Mouse (Mus musculus) midbrain, postnatal 0 days (tissue): ENCODE measurements around the gene Atp5g1. TPM values are rescaled to one million over a fixed set of nuclear protein-coding genes. Genes with fewer than 3 reads are reported as not detected.

ENCODE experiments used
- ATAC-seq: fragments of 200-750 bp; cut with Nextera tagmentation; 2 replicates; pipeline ENCODE4 v1.8.0; 2017; ENCODE audit warnings: moderate number of reproducible peaks, mild to moderate bottlenecking, moderate TSS enrichment, moderate library complexity; ENCODE audit not compliant: low FRiP score
- DNase-seq: peaks from one replicate; pipeline ENCODE4 v3.0.0-alpha.2; 2015; ENCODE audit warnings: low spot score
- H3K27ac ChIP-seq: fragments of 300-500 bp; sonication (generic); 2 replicates; pipeline ENCODE4 v1.5.1; 2014; ENCODE audit warnings: low read depth, mild to moderate bottlenecking, low read length, mixed read lengths
- H3K27me3 ChIP-seq: fragments of 300-500 bp; sonication (generic); 2 replicates; pipeline ENCODE4 v1.6.1; 2014; ENCODE audit warnings: low read length, control low read depth, mixed read lengths; ENCODE audit not compliant: insufficient read depth
- H3K36me3 ChIP-seq: fragments of 300-500 bp; sonication (generic); 2 replicates; pipeline ENCODE4 v1.6.1; 2014; ENCODE audit warnings: low read length, control low read depth, mixed read lengths; ENCODE audit not compliant: insufficient read depth
- H3K4me1 ChIP-seq: fragments of 300-500 bp; sonication (generic); 2 replicates; pipeline ENCODE4 v1.6.1; 2014; ENCODE audit warnings: mild to moderate bottlenecking, control low read depth, antibody characterized with exemption, low read length, mixed read lengths; ENCODE audit not compliant: insufficient read depth
- H3K4me2 ChIP-seq: fragments of 300-500 bp; sonication (generic); 2 replicates; pipeline ENCODE4 v1.6.1; 2014; ENCODE audit warnings: low read depth, mild to moderate bottlenecking, low read length, mixed read lengths; ENCODE audit not compliant: poor library complexity, severe bottlenecking
- H3K4me3 ChIP-seq: fragments of 300-500 bp; sonication (generic); 2 replicates; pipeline ENCODE4 v1.5.1; 2014; ENCODE audit warnings: low read depth, mild to moderate bottlenecking, low read length, moderate library complexity
- H3K9ac ChIP-seq: fragments of 300-500 bp; sonication (generic); replicated peaks from 2 replicates; pipeline ENCODE4 v1.6.1; 2014; ENCODE audit warnings: mild to moderate bottlenecking, low read length, moderate library complexity, mixed read lengths; ENCODE audit not compliant: poor library complexity, severe bottlenecking
- H3K9me3 ChIP-seq: fragments of 300-500 bp; sonication (generic); 2 replicates; pipeline ENCODE4 v1.6.1; 2016; ENCODE audit warnings: low read length, control low read depth
- CTCF ChIP-seq: IDR thresholded peaks from 2 replicates; pipeline ENCODE4 v1.5.1; 2016; ENCODE audit warnings: antibody characterized with exemption, mild to moderate bottlenecking
- WGBS: fragments of 180-500 bp; shearing (Covaris S2); extraction: QIAGEN DNeasy Blood & Tissue Kit; methylation state at CpG from one replicate; pipeline ENCODE4 v1.1.7; 2014; 5-methylcytosine and 5-hydroxymethylcytosine counted together
- polyA plus RNA-seq: library from polyadenylated mRNA; unstranded; fragments of >200 nt; fragmentation: Nextera tagmentation; extraction: Ambion mirVana; gene quantifications from 2 replicates; pipeline ENCODE4 v1.2.1, GENCODE M21; 2015
- total RNA-seq: library from RNA; depleted of rRNA; stranded (reverse); fragments of >200 nt; gene quantifications from 2 replicates; pipeline ENCODE4 v1.2.3, GENCODE M21; 2014; rRNA removed

Atp5g1 gene
- total and polyA plus RNA-seq, 2 experiments from 2014 or later = 710 to 984 TPM

- WGBS = 93% methylated on average over 3 of the region's 3 CpGs
- H3K9ac ChIP-seq = no peak overlapping the region
- H3K4me3 ChIP-seq = no peak overlapping the region
- no peak for TF ChIP-seq CTCF
- no peak for DNase-seq
- H3K4me2 ChIP-seq = no peak overlapping the region
- H3K36me3 ChIP-seq = no peaks in the 10 kb centered on the region
- no peaks in the 10 kb centered on the region for H3K9me3 ChIP-seq
- no peaks in the 10 kb centered on the region for H3K4me1 ChIP-seq
- no peak overlapping the region for H3K27ac ChIP-seq
- peaks cover 7% of the 10 kb centered on the region; the same call in 1 of the 2 replicates for H3K27me3 ChIP-seq
- no peak for ATAC-seq
Measured at GRCm38 (mm10) chr11:96030571-96030970, 44.9 kb downstream of the Atp5g1 start.

GRCm38 (mm10) chr11:96028130-96028529 lies 47.3 kb downstream of the Atp5g1 start:
- peaks cover 7% of the 10 kb centered on the region; the same call in 1 of the 2 replicates for H3K27me3 ChIP-seq
- no peak for ATAC-seq
- no peak for DNase-seq
- no peak overlapping the region for H3K9ac ChIP-seq
- H3K9me3 ChIP-seq = no peaks in the 10 kb centered on the region
- H3K36me3 ChIP-seq = no peaks in the 10 kb centered on the region
- no peak for TF ChIP-seq CTCF
- H3K4me1 ChIP-seq = no peaks in the 10 kb centered on the region
- H3K4me2 ChIP-seq = no peak overlapping the region
- H3K27ac ChIP-seq = no peak overlapping the region
- H3K4me3 ChIP-seq = no peak overlapping the region
- WGBS = 60% methylated on average over 5 of the region's 5 CpGs

GRCm38 (mm10) chr11:96020622-96021021 lies 54.8 kb downstream of the Atp5g1 start:
- no peak overlapping the region for H3K9ac ChIP-seq
- H3K4me2 ChIP-seq = no peak overlapping the region
- H3K36me3 ChIP-seq = no peaks in the 10 kb centered on the region
- no peak overlapping the region for H3K27ac ChIP-seq
- H3K4me3 ChIP-seq = no peak overlapping the region
- no peaks in the 10 kb centered on the region for H3K4me1 ChIP-seq
- DNase-seq (no peak), ATAC-seq (no peak)
- no peaks in the 10 kb centered on the region for H3K9me3 ChIP-seq
- H3K27me3 ChIP-seq = no peaks in the 10 kb centered on the region
- TF ChIP-seq CTCF = no peak
- WGBS = 72% methylated on average over 4 of the region's 4 CpGs

Other genes with a start within 250 kb of the Atp5g1 start
- gene Gngt2, start 238.5 kb downstream of the Atp5g1 start, total RNA-seq = 2.9 and 3.3 TPM in 2 replicates
- gene Gngt2, start 238.5 kb downstream of the Atp5g1 start, polyA plus RNA-seq = 2.4 TPM in 2 replicates
- 1.0 and 1.1 TPM in 2 replicates for gene Abi3, start 233.2 kb downstream of the Atp5g1 start, total RNA-seq
- 1.5 TPM in 2 replicates for gene Abi3, start 233.2 kb downstream of the Atp5g1 start, polyA plus RNA-seq
- not detected in 2 replicates for gene B4galnt2, start 160.8 kb downstream of the Atp5g1 start, total RNA-seq
- not detected in 2 replicates for gene B4galnt2, start 160.8 kb downstream of the Atp5g1 start, polyA plus RNA-seq
- gene Igf2bp1, start 69.7 kb downstream of the Atp5g1 start, total RNA-seq = 2.2 and 3.2 TPM in 2 replicates
- gene Igf2bp1, start 69.7 kb downstream of the Atp5g1 start, polyA plus RNA-seq = 1.2 and 1.3 TPM in 2 replicates
- not detected in 2 replicates for gene Gip, start 51.1 kb downstream of the Atp5g1 start, total RNA-seq
- not detected in 2 replicates for gene Gip, start 51.1 kb downstream of the Atp5g1 start, polyA plus RNA-seq
- gene Snf8, start 40.8 kb downstream of the Atp5g1 start, total RNA-seq = 23.2 and 38.6 TPM in 2 replicates
- gene Snf8, start 40.8 kb downstream of the Atp5g1 start, polyA plus RNA-seq = 114 TPM in 2 replicates
- 59.7 and 62.2 TPM in 2 replicates for gene Ube2z, start 10.3 kb downstream of the Atp5g1 start, total RNA-seq
- gene Ube2z, start 10.3 kb downstream of the Atp5g1 start, polyA plus RNA-seq = 33.0 and 36.0 TPM in 2 replicates
- not detected in 2 replicates for gene Calcoco2, start 36.3 kb upstream of the Atp5g1 start, total RNA-seq
- gene Calcoco2, start 36.3 kb upstream of the Atp5g1 start, polyA plus RNA-seq = not detected in 2 replicates
- 0.16 and 0.38 TPM in 2 replicates for gene Ttll6, start 58.1 kb upstream of the Atp5g1 start, total RNA-seq
- gene Ttll6, start 58.1 kb upstream of the Atp5g1 start, polyA plus RNA-seq = 0.16 and 0.39 TPM in 2 replicates
- not detected in 2 replicates for gene Hoxb13, start 118.6 kb upstream of the Atp5g1 start, total RNA-seq
- gene Hoxb13, start 118.6 kb upstream of the Atp5g1 start, polyA plus RNA-seq = not detected in 2 replicates
- gene Hoxb9, start 195.8 kb upstream of the Atp5g1 start, total RNA-seq = not detected in 2 replicates
- gene Hoxb9, start 195.8 kb upstream of the Atp5g1 start, polyA plus RNA-seq = not detected in 2 replicates
- 3.4 TPM in 1 of 2 replicates, not detected in the other for gene Hoxb8, start 206.2 kb upstream of the Atp5g1 start, total RNA-seq
- gene Hoxb8, start 206.2 kb upstream of the Atp5g1 start, polyA plus RNA-seq = not detected in 2 replicates
- 0.19 TPM in 1 of 2 replicates, not detected in the other for gene Hoxb7, start 211.0 kb upstream of the Atp5g1 start, total RNA-seq
- not detected in 2 replicates for gene Hoxb7, start 211.0 kb upstream of the Atp5g1 start, polyA plus RNA-seq
- gene Hoxb6, start 216.8 kb upstream of the Atp5g1 start, total RNA-seq = 0.22 TPM in 1 of 2 replicates, not detected in the other
- gene Hoxb6, start 216.8 kb upstream of the Atp5g1 start, polyA plus RNA-seq = not detected in 2 replicates
- 1.5 TPM in 1 of 2 replicates, not detected in the other for gene Hoxb5, start 227.7 kb upstream of the Atp5g1 start, total RNA-seq
- gene Hoxb5, start 227.7 kb upstream of the Atp5g1 start, polyA plus RNA-seq = not detected in 2 replicates
- gene Hoxb4, start 242.6 kb upstream of the Atp5g1 start, total RNA-seq = 0.09 and 0.66 TPM in 2 replicates
- gene Hoxb4, start 242.6 kb upstream of the Atp5g1 start, polyA plus RNA-seq = not detected in 2 replicates
- gene Hoxb3, start 247.7 kb upstream of the Atp5g1 start, total RNA-seq = 0.94 and 9.2 TPM in 2 replicates
- gene Hoxb3, start 247.7 kb upstream of the Atp5g1 start, polyA plus RNA-seq = not detected in 2 replicates